Mouse (Mus musculus): ENCODE results near the gene Stx19. TPM values are rescaled to one million over a fixed set of nuclear protein-coding genes. Genes with fewer than 3 reads are reported as not detected.
A peak's percentile ranks its signal among the peaks of the same experiment; 100 is the strongest.

The Stx19 gene
- polyA plus RNA-seq, 1 experiment from 2014 or later, result 0.30 TPM

DNA sequence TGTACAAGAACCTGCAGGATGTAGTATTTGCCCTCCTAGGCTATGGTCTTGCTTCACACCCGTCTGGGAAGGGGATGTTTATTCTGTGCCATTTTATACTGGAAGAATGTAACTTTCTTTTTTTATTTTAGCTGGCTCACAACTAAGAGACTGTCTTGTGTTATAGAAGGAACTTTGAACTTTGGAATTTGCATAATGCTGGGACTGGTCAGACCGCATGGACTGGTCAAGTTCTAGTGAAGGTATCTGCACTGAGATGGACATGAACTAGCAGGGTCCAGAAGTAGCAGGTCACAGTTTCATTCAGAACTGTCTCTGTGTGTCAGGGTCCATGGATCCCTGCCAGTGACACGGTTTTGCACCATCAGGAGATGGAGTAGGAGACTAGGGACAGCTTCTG lies 14.6 kb upstream of the Stx19 start:
- Histone ChIP-seq H3K27ac (ENCODE audit: low read length) (peak overlapping the region; percentile 50), H3K9me3 (replicated peaks; ENCODE audit: control insufficient read depth, low read length) (no peaks in the 10 kb centered on the region), H3K4me1 (ENCODE audit: control insufficient read depth, insufficient read depth, low read length) (peaks cover 8% of the 10 kb centered on the region; the same call in 1 of the 2 replicates), H3K27me3 (ENCODE audit: control insufficient read depth, insufficient read depth, low read length) (no peaks in the 10 kb centered on the region), H3K36me3 (ENCODE audit: control insufficient read depth, insufficient read depth) (peaks cover 10% of the 10 kb centered on the region; the same call in 1 of the 2 replicates), H3K4me2 (ENCODE audit: low read depth, low read length) (no peak overlapping the region), H3K4me3 (ENCODE audit: low read length) (no peak overlapping the region), H3K9ac (ENCODE audit: low read length) (no peak overlapping the region)
- no peak for ATAC-seq (replicated peaks; ENCODE audit: extremely low read depth, insufficient read depth, low FRiP score)
- 77% methylated on average over 3 of the region's 3 CpGs for whole genome bisulfite sequencing

DNA sequence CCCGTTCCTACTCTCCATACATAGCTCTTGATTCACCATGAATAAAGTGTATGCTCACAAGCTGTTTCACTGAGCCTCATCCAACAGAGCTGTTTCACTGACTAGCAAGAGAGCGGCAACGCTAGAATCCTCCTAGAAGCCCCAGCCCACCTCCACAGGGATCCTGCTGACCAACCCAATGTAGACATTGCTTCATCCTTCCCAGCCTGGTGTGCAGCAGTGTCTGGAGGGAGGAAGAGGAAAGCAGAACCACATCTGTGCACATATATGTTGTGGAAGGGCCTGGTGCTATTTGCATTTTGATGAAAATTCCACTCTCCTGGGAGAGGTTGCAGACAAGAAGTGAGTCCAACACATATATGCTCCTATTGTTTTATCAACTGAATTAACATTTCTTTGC lies 9.9 kb upstream of the Stx19 start:
- Histone ChIP-seq H3K27me3 (ENCODE audit: control insufficient read depth, insufficient read depth, low read length) (no peaks in the 10 kb centered on the region), H3K36me3 (ENCODE audit: control insufficient read depth, insufficient read depth) (peaks cover 10% of the 10 kb centered on the region; the same call in 1 of the 2 replicates), H3K4me3 (ENCODE audit: low read length) (no peak overlapping the region), H3K27ac (ENCODE audit: low read length) (no peak overlapping the region), H3K9me3 (replicated peaks; ENCODE audit: control insufficient read depth, low read length) (no peaks in the 10 kb centered on the region), H3K4me2 (ENCODE audit: low read depth, low read length) (no peak overlapping the region), H3K9ac (ENCODE audit: low read length) (no peak overlapping the region), H3K4me1 (ENCODE audit: control insufficient read depth, insufficient read depth, low read length) (peaks cover 2% of the 10 kb centered on the region; the same call in 1 of the 2 replicates)
- 90% methylated on average over 3 of the region's 3 CpGs for WGBS
- no peak for ATAC-seq (replicated peaks; ENCODE audit: extremely low read depth, insufficient read depth, low FRiP score)

- Histone ChIP-seq H3K4me1 (ENCODE audit: control insufficient read depth, insufficient read depth, low read length) (no peaks in the 10 kb centered on the region; the same call in 1 of the 2 replicates), H3K4me3 (ENCODE audit: low read length) (no peak overlapping the region), H3K36me3 (ENCODE audit: control insufficient read depth, insufficient read depth) (peaks cover 3% of the 10 kb centered on the region; the same call in 1 of the 2 replicates), H3K27me3 (ENCODE audit: control insufficient read depth, insufficient read depth, low read length) (no peaks in the 10 kb centered on the region), H3K9me3 (replicated peaks; ENCODE audit: control insufficient read depth, low read length) (no peaks in the 10 kb centered on the region), H3K4me2 (ENCODE audit: low read depth, low read length) (no peak overlapping the region), H3K27ac (ENCODE audit: low read length) (no peak overlapping the region), H3K9ac (ENCODE audit: low read length) (no peak overlapping the region)
- ATAC-seq (replicated peaks; ENCODE audit: extremely low read depth, insufficient read depth, low FRiP score), result peak; percentile 72; the same call in 1 of the 2 replicates
- 62% methylated on average over 8 of the region's 8 CpGs for WGBS
Observed at GRCm38 (mm10) chr16:62807249-62807979, 7.1 kb upstream of the Stx19 start.

DNA sequence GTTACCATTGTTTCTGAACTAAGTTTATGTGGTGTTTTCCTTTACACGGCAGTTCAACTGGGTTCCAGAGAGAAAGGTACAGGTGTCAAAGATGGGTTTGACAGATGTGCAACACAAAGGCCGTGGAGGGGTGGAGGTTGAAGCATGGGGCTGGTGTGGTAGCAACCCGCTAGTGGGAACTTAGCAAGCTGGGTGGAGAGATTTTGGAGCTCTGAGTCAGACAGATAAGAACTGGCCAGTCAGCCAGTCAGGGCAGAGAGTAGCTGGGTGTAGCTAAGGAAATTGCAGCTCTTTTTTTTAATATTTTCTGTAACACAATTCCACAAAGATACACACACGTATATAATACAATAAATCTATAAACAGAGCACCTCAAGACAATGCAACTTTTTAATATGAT lies 3.6 kb upstream of the Stx19 start:
- Histone ChIP-seq H3K4me1 (ENCODE audit: control insufficient read depth, insufficient read depth, low read length) (no peaks in the 10 kb centered on the region; the same call in 1 of the 2 replicates), H3K4me3 (ENCODE audit: low read length) (no peak overlapping the region), H3K27me3 (ENCODE audit: control insufficient read depth, insufficient read depth, low read length) (no peaks in the 10 kb centered on the region), H3K27ac (ENCODE audit: low read length) (no peak overlapping the region), H3K4me2 (ENCODE audit: low read depth, low read length) (no peak overlapping the region), H3K36me3 (ENCODE audit: control insufficient read depth, insufficient read depth) (no peaks in the 10 kb centered on the region), H3K9ac (ENCODE audit: low read length) (no peak overlapping the region), H3K9me3 (replicated peaks; ENCODE audit: control insufficient read depth, low read length) (no peaks in the 10 kb centered on the region)
- ATAC-seq (replicated peaks; ENCODE audit: extremely low read depth, insufficient read depth, low FRiP score), result no peak
- 68% methylated on average over 4 of the region's 4 CpGs for WGBS

DNA sequence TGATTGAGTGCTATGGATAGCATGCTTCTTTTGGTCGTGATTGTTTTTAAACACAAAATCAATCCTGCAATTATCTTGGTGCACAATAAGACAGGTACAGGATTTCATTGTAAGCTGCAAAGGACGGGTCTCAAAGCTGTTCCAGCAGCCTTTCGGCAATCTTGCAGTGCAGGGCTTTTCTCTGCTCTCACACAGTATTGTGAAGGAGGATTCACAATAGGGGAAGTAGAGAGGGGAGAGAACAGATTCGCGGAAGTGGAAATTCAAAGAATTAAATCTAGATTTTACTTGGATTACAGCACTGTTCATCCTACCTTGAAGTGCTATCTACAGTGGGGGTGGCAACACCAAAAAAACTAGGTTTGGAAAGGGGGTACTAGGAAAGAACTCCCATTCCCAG lies 686 bp upstream of the Stx19 start:
- H3K27me3 ChIP-seq (ENCODE audit: control insufficient read depth, insufficient read depth, low read length), result no peaks in the 10 kb centered on the region
- H3K4me3 ChIP-seq (ENCODE audit: low read length), result no peak overlapping the region
- H3K36me3 ChIP-seq (ENCODE audit: control insufficient read depth, insufficient read depth), result no peaks in the 10 kb centered on the region
- H3K9me3 ChIP-seq (replicated peaks; ENCODE audit: control insufficient read depth, low read length), result no peaks in the 10 kb centered on the region
- no peak overlapping the region for H3K9ac ChIP-seq (ENCODE audit: low read length)
- WGBS, result 85% methylated on average over 5 of the region's 5 CpGs
- no peak overlapping the region for H3K27ac ChIP-seq (ENCODE audit: low read length)
- H3K4me2 ChIP-seq (ENCODE audit: low read depth, low read length), result no peak overlapping the region
- no peaks in the 10 kb centered on the region for H3K4me1 ChIP-seq (ENCODE audit: control insufficient read depth, insufficient read depth, low read length)
- ATAC-seq (replicated peaks; ENCODE audit: extremely low read depth, insufficient read depth, low FRiP score), result no peak

DNA sequence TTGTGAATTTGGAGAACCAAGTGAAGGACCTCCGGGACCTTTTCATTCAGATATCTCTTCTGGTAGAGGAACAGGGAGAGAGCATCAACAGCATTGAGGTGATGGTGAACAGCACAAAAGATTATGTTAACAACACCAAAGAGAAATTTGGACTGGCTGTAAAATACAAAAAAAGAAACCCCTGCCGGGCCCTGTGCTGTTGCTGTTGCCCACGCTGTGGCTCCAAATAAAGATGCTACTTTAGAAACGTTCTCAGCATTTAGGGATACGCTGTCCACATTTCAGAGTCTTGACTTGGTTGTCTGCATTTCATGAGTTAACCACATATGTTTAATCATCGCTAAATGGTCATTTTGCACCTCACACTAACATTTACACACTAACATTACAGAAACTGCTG lies 8.0 kb downstream of the Stx19 start:
- Histone ChIP-seq H3K4me2 (ENCODE audit: low read depth, low read length) (no peak overlapping the region), H3K4me1 (ENCODE audit: control insufficient read depth, insufficient read depth, low read length) (no peaks in the 10 kb centered on the region), H3K27ac (ENCODE audit: low read length) (no peak overlapping the region), H3K9ac (ENCODE audit: low read length) (no peak overlapping the region), H3K27me3 (ENCODE audit: control insufficient read depth, insufficient read depth, low read length) (no peaks in the 10 kb centered on the region), H3K4me3 (ENCODE audit: low read length) (no peak overlapping the region), H3K36me3 (ENCODE audit: control insufficient read depth, insufficient read depth) (no peaks in the 10 kb centered on the region), H3K9me3 (replicated peaks; ENCODE audit: control insufficient read depth, low read length) (no peaks in the 10 kb centered on the region)
- no peak for ATAC-seq (replicated peaks; ENCODE audit: extremely low read depth, insufficient read depth, low FRiP score)
- 87% methylated on average over 6 of the region's 6 CpGs for whole genome bisulfite sequencing

DNA sequence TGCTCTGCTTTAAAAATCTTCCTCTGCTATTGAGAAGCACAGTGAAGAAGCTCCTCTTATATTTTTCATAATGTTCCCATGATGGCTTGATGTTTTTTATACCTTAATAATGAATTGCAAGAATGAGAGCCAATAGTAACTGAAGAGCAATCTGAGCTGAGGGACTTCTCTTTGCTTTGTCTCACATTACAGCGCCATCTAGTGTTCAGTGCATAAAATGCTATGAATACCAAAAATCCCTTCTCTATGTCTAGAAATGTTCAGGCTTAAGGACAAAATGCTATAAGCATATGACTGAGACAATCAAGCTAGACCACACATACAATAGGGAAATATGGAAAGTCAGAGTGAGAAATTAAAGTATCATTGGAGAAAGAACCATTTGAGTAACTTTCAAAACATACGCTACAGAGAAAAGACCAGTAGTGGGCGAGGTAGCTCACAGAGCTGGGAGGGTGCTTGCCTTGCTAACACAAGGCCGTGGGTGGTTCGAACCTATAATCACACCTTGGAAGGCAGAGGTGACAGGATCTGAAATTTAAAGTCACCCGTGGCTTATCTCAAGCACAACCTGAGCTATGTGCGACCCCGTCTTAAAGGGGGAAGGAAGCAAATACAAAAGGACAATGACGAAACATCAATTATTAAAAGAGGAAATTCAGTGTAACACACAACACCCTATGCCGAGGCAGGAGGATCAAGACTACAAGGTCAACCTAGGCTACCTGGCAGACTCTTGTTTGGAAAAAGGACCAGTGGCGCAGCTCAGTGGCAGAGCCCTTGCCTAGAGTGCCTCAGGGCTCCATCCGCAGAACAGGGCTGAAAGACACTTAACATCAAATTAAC lies 11.9 kb downstream of the Stx19 start:
- Histone ChIP-seq H3K4me1 (ENCODE audit: control insufficient read depth, insufficient read depth, low read length) (no peaks in the 10 kb centered on the region), H3K4me2 (ENCODE audit: low read depth, low read length) (no peak overlapping the region), H3K9me3 (replicated peaks; ENCODE audit: control insufficient read depth, low read length) (no peaks in the 10 kb centered on the region), H3K27ac (ENCODE audit: low read length) (no peak overlapping the region), H3K36me3 (ENCODE audit: control insufficient read depth, insufficient read depth) (no peaks in the 10 kb centered on the region; the same call in 1 of the 2 replicates), H3K4me3 (ENCODE audit: low read length) (no peak overlapping the region), H3K9ac (ENCODE audit: low read length) (no peak overlapping the region), H3K27me3 (ENCODE audit: control insufficient read depth, insufficient read depth, low read length) (no peaks in the 10 kb centered on the region)
- 70% methylated on average over 12 of the region's 12 CpGs for WGBS
- no peak for ATAC-seq (replicated peaks; ENCODE audit: extremely low read depth, insufficient read depth, low FRiP score)

DNA sequence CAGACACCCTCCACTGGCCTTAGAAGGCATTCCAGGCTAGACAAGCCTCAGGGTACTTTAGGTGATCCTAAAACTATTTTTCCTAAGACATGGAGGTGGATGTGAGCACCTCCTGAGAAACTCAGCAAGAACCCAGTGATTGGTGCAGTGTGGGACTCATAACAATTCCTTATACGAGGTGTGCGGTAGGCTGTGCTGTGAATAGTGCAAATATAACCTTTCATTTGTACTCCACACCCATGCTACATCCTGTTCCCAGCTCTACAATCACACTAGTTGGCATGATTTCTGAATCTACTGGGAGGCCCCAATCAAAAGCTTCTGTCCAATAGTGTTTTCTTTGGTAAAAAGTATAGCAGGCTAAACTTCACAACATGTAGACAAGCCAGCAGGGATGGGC lies 17.6 kb downstream of the Stx19 start:
- ATAC-seq (replicated peaks; ENCODE audit: extremely low read depth, insufficient read depth, low FRiP score), result no peak
- 78% methylated on average over 2 of the region's 2 CpGs for WGBS
- no peaks in the 10 kb centered on the region; the same call in 1 of the 2 replicates for H3K36me3 ChIP-seq (ENCODE audit: control insufficient read depth, insufficient read depth)
- H3K27me3 ChIP-seq (ENCODE audit: control insufficient read depth, insufficient read depth, low read length), result no peaks in the 10 kb centered on the region
- no peak overlapping the region for H3K4me2 ChIP-seq (ENCODE audit: low read depth, low read length)
- no peak overlapping the region for H3K4me3 ChIP-seq (ENCODE audit: low read length)
- no peak overlapping the region for H3K9ac ChIP-seq (ENCODE audit: low read length)
- H3K9me3 ChIP-seq (replicated peaks; ENCODE audit: control insufficient read depth, low read length), result no peaks in the 10 kb centered on the region
- no peak overlapping the region for H3K27ac ChIP-seq (ENCODE audit: low read length)
- no peaks in the 10 kb centered on the region for H3K4me1 ChIP-seq (ENCODE audit: control insufficient read depth, insufficient read depth, low read length)

DNA sequence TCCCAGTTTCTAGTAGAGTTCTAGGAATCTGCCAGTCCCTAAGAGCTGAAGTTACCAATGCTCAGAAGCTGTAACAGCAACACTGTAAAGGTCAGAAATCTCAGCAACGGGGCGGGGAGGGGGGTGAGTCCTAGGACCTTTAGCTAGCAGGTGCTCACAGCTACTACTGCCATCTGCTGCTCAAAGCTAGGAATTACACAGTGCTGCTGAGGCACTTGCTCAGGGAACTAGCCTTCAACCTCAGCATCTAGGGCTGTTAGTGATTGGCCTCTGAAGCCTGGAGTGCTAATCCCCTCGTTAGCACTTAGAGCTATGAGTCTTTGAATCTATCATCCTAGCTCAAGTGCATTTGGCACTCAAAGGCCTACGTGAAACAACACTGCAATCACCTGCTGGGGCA lies 18.0 kb downstream of the Stx19 start:
- Histone ChIP-seq H3K9me3 (replicated peaks; ENCODE audit: control insufficient read depth, low read length) (no peaks in the 10 kb centered on the region), H3K27me3 (ENCODE audit: control insufficient read depth, insufficient read depth, low read length) (no peaks in the 10 kb centered on the region), H3K4me2 (ENCODE audit: low read depth, low read length) (no peak overlapping the region), H3K36me3 (ENCODE audit: control insufficient read depth, insufficient read depth) (no peaks in the 10 kb centered on the region; the same call in 1 of the 2 replicates), H3K4me1 (ENCODE audit: control insufficient read depth, insufficient read depth, low read length) (no peaks in the 10 kb centered on the region), H3K9ac (ENCODE audit: low read length) (no peak overlapping the region), H3K4me3 (ENCODE audit: low read length) (no peak overlapping the region), H3K27ac (ENCODE audit: low read length) (no peak overlapping the region)
- ATAC-seq (replicated peaks; ENCODE audit: extremely low read depth, insufficient read depth, low FRiP score), result peak; percentile 32; the same call in 1 of the 2 replicates
- WGBS, result 20% methylated on average over 4 of the region's 4 CpGs
